Mouse (Mus musculus) limb, embryonic 13.5 days (tissue): ENCODE measurements around the gene Cep63. TPM values are rescaled to one million over a fixed set of nuclear protein-coding genes. Genes with fewer than 3 reads are reported as not detected.

Source experiments
- ATAC-seq: fragments of 200-750 bp; cut with Nextera tagmentation; 2 replicates; pipeline ENCODE4 v1.8.0; 2017; ENCODE audit warnings: low read depth, moderate number of reproducible peaks, moderate TSS enrichment; ENCODE audit not compliant: low FRiP score
- H3K27ac ChIP-seq: fragments of 300-500 bp; sonication (generic); 2 replicates; pipeline ENCODE4 v1.5.1; 2015; ENCODE audit warnings: inconsistent platforms, mild to moderate bottlenecking, moderate library complexity
- H3K27me3 ChIP-seq: fragments of 300-500 bp; sonication (generic); 2 replicates; pipeline ENCODE4 v1.6.1; 2015; ENCODE audit warnings: mild to moderate bottlenecking, inconsistent platforms
- H3K36me3 ChIP-seq: fragments of 300-500 bp; sonication (generic); 2 replicates; pipeline ENCODE4 v1.6.1; 2015; ENCODE audit warnings: inconsistent platforms, mild to moderate bottlenecking, moderate library complexity
- H3K4me1 ChIP-seq: fragments of 300-500 bp; sonication (generic); 2 replicates; pipeline ENCODE4 v1.6.1; 2015; ENCODE audit warnings: inconsistent platforms
- H3K4me2 ChIP-seq: fragments of 300-500 bp; sonication (generic); replicated peaks from 2 replicates; pipeline ENCODE4 v1.6.1; 2015; ENCODE audit warnings: inconsistent platforms, mild to moderate bottlenecking, moderate library complexity
- H3K4me3 ChIP-seq: fragments of 300-500 bp; sonication (generic); 2 replicates; pipeline ENCODE4 v1.5.1; 2015; ENCODE audit warnings: moderate library complexity, mild to moderate bottlenecking, inconsistent platforms
- H3K9ac ChIP-seq: fragments of 300-500 bp; sonication (generic); 2 replicates; pipeline ENCODE4 v1.6.1; 2015; ENCODE audit warnings: mild to moderate bottlenecking, inconsistent platforms
- H3K9me3 ChIP-seq: fragments of 300-500 bp; sonication (generic); 2 replicates; pipeline ENCODE4 v1.6.1; 2016; ENCODE audit warnings: inconsistent platforms
- WGBS: fragments of 180-500 bp; shearing (Covaris S2); methylation state at CpG from one replicate; pipeline ENCODE4 v1.1.7; 2015; 5-methylcytosine and 5-hydroxymethylcytosine counted together
- polyA plus RNA-seq: library from polyadenylated mRNA; unstranded; fragments of >200 nt; fragmentation: Nextera tagmentation; extraction: Ambion mirVana; gene quantifications from 2 replicates; pipeline ENCODE4 v1.2.1, GENCODE M21; 2015

Cep63 gene
- polyA plus RNA-seq, 1 experiment from 2014 or later = 48.2 TPM

DNA sequence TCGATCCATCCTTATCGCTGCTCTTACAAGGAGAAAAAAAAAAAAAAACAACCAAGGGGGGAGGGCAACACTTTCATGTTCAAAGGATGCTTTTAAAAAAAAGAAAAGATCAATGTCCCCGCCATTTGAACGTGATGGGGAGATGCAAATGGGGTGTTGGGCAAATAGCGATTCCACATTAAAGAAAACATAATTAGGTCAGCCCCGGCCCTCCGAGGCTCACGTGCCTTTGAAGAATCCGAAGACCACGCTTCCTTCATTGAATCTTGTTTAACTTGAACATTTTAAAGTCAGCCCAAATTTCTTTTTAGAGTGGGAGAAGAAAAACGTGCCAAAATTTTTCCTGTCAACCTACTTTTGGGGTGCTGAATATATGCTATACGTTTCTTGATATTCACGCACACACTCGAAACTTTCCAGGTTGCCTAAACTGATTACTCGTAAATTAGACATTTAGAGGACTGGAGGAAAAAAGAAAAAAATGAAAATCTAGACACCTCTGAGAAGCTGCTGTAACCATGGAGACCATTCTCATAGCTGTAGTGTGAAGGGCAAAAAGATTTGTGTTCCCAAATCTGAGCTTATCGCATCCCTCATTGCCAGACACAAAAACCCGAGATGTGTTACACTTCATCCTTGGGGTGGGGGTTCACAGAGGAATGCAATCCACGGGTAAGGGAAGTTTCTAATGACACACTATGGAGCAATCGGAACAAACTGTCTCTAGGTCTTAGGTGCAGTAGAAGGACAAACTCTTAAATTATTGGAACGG, 79.9 kb downstream of the Cep63 start:
- ATAC-seq = no peak
- peaks cover 61% of the 10 kb centered on the region for H3K27me3 ChIP-seq
- H3K9me3 ChIP-seq = no peaks in the 10 kb centered on the region
- H3K36me3 ChIP-seq = no peaks in the 10 kb centered on the region
- no peak overlapping the region for H3K4me3 ChIP-seq
- H3K9ac ChIP-seq = no peak overlapping the region
- WGBS = 40% methylated on average over 20 of the region's 20 CpGs
- no peak overlapping the region for H3K27ac ChIP-seq
- no peak overlapping the region for H3K4me2 ChIP-seq
- peaks cover 21% of the 10 kb centered on the region for H3K4me1 ChIP-seq

DNA sequence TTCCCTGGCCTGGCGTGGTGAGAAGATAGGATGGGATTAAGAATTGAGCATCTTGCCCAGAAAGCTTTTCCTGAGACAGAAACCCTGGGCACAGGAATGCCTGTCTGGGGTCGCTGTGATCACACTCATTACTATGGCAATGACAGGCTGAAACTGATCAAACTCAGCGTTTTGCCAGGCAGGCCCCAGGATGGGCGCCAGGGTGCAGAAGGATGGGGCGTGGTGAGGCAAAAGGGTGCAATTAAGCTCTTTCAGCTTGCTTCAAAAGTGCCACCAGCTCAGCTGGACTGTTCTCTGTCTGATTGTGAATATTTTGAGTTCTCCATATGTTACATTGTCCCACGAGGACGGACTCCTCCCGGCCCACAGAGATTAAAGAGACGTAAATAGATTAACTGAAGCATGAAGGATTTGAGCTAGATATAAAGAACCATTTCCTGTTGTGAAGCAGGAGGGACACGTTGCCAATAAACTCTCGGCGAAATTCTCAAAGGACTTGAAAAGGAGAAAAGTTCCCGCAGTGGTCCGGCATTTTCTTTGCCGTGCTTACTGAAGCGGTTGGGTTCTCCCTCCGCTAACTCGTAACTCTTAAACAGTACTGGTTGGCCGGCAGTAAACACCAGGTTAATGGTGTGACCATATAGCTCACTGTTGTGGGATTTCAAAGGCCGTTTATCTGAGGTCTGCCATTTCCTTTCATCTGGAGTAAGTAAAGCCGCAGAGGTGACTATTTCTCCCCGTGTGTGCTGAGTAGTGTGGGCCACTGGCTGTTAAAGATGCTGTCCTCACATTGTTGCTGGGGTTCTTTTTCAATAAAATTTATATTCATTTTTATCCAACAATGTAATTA, 80.7 kb downstream of the Cep63 start:
- ATAC-seq = 0 out of 2 replicates have a peak, but pooled peaks have one; percentile 2
- Histone ChIP-seq H3K27me3 (peaks cover 56% of the 10 kb centered on the region), H3K4me1 (peaks cover 21% of the 10 kb centered on the region), H3K9ac (no peak overlapping the region), H3K4me2 (peak overlapping the region; percentile 74), H3K27ac (no peak overlapping the region), H3K4me3 (peak overlapping the region; percentile 39), H3K9me3 (no peaks in the 10 kb centered on the region), H3K36me3 (no peaks in the 10 kb centered on the region)
- 16% methylated on average over 22 of the region's 22 CpGs for WGBS

DNA sequence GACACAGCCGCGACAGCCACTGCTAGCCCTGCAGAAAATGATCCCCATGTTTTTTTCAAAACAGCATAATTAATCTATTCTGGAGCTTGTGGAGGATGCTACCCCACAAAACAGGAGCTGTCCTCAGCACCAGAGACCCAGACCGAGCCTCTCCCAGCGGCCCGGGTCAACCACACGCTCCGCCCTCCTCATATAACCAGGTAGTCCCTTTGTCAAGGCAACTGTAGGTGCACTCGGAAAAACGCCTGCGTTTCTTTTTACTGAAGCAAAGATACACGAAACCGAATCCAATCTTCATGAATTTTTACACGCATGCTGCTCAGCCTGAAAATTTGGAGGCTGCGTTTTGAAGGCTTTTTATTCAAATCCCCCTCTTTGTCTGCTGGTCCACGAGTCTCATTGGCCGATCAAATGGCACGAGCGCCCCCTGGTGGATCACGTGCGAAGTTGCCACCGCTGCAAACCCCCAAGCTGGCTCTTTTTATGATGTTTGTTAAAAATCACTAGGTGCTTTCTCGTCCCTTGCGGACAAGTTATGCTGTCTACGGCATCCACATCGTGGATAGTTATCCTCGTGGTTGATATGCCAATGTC, 81.5 kb downstream of the Cep63 start:
- Histone ChIP-seq H3K36me3 (no peaks in the 10 kb centered on the region), H3K4me2 (peak overlapping the region; percentile 74), H3K4me3 (peak overlapping the region; percentile 39), H3K9ac (peak overlapping the region; percentile 25; the same call in 1 of the 2 replicates), H3K27me3 (peaks cover 56% of the 10 kb centered on the region), H3K27ac (no peak overlapping the region), H3K9me3 (no peaks in the 10 kb centered on the region), H3K4me1 (peaks cover 21% of the 10 kb centered on the region)
- peak; percentile 51; the same call in 1 of the 2 replicates for ATAC-seq
- WGBS = under 1% methylated on average over 26 of the region's 26 CpGs

DNA sequence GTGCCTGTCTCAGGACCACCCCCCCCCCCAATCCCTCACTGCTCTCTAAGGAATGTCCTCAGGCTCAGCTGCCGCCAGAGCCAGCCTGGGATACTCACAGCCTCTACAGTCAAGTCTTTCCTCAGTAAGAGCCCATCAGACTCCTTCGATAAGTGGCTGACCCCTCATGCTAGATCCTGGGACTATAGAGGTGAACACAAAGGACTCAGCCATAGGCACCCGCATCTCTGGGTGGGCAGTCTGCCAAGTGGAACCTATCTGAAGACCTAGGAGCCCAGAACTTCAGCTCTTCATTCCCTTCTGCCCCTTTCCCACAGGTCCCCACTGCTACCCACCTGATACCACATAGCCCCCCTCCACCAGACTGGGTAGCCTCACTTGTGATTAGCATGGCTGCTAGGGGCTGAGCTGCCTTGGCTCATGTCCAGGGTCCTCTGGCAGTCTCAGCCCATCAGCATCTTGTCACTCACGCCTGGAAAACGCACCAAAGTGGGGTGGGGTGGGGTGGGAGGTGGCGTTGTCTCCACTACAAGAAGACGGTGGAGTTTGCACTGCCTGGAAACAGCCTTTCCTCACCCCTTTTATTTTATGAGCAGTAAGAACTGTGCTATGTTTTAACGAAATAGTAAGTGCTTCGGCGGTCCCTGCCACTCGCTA, 82.1 kb downstream of the Cep63 start:
- H3K9ac ChIP-seq = peak overlapping the region; percentile 25; the same call in 1 of the 2 replicates
- WGBS = 20% methylated on average over 11 of the region's 11 CpGs

DNA sequence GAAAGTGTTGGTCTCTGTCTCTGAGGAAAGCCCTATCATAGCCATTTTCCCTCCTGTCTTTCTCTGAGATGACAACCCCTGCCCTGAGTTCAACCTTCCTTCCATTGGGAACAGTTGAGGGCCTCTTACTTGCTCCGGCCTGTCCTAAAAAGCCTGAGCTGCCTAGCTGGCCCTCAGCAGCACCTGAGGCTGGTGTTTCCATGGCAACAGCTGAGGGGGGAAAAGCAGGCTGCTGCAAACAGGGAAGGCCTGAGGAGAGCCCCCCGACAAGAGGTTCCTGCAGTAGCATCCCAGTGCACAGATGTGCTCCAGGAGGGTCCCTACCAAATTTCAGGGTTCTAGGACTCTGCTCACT, 82.6 kb downstream of the Cep63 start:
- Histone ChIP-seq H3K4me3 (no peak overlapping the region), H3K27ac (no peak overlapping the region), H3K4me1 (peaks cover 21% of the 10 kb centered on the region), H3K9me3 (no peaks in the 10 kb centered on the region), H3K36me3 (no peaks in the 10 kb centered on the region), H3K27me3 (peaks cover 54% of the 10 kb centered on the region), H3K4me2 (no peak overlapping the region; the same call in 1 of the 2 replicates), H3K9ac (no peak overlapping the region)
- 58% methylated on average over 2 of the region's 2 CpGs for WGBS
- no peak for ATAC-seq

More for the DNA sequence above, 82.1 kb downstream of the Cep63 start:
- peaks cover 54% of the 10 kb centered on the region for H3K27me3 ChIP-seq
- H3K4me3 ChIP-seq = peak overlapping the region; percentile 39
- peak overlapping the region; percentile 74 for H3K4me2 ChIP-seq
- H3K36me3 ChIP-seq = no peaks in the 10 kb centered on the region
- no peak overlapping the region for H3K27ac ChIP-seq
- peak; percentile 55 for ATAC-seq
- H3K4me1 ChIP-seq = peaks cover 21% of the 10 kb centered on the region
- H3K9me3 ChIP-seq = no peaks in the 10 kb centered on the region

DNA sequence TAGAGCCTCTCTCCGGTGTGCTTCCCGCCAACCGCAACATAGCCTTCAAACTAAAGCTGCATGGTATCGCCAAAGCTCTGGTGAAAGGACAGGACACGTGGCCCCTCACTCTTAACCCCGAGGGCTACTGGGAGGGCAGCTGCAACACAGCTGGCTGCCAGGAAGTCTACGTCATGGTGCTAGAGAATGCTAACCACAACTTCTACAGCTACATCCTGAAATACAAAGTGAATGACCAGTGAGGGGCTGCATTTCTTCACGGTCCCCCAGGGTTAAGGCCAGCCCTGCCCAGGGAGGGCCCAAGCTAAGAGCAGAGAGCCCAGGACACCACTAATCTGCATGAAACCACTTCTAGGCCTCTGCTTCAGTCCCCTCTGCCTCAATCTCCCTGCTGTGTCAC, 83.8 kb downstream of the Cep63 start:
- no peak overlapping the region for H3K27ac ChIP-seq
- no peaks in the 10 kb centered on the region for H3K36me3 ChIP-seq
- no peak overlapping the region for H3K4me2 ChIP-seq
- ATAC-seq = no peak
- 66% methylated on average over 8 of the region's 8 CpGs for WGBS
- peaks cover 21% of the 10 kb centered on the region for H3K4me1 ChIP-seq
- H3K9ac ChIP-seq = no peak overlapping the region
- peaks cover 47% of the 10 kb centered on the region for H3K27me3 ChIP-seq
- no peak overlapping the region for H3K4me3 ChIP-seq
- no peaks in the 10 kb centered on the region for H3K9me3 ChIP-seq

DNA sequence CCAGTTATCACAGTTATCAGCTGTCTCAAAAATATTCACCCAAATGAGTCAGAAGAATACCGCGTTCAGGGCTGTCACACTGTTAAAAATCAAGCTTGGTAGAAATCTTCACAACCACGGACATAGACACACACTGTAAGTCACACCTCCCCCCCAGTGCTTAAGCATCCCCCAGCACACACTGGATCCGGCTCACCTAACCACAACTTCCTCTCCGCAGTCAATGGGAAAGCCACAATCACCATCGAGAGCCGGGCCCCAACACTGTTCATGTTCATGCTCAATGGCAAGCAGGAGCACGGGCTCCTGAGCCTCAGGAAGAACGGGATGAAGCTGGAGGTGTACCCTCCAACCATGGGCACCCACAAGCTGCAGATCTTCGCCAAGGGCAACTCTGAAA, 84.7 kb downstream of the Cep63 start:
- WGBS = 81% methylated on average over 10 of the region's 10 CpGs
- no peak for ATAC-seq

DNA sequence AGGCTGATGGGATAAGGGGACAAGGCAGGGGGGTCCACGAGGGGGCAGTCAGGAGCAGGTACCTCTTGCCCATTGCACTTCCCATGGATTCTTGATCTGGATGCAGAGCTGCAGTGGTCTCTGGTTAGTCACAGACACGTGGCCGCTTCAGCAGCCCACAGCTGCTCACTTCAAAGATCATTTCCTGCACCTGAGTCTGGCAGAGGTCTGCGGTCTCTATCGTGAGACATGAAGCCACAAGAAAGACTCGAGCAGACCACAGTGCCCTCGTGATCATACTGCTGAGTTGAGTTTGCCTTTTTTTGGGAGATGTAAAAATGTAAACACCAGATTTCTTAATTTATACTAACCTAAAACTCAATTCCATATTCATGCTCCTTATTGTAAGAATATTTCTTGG, 86.6 kb downstream of the Cep63 start:
- peaks cover 8% of the 10 kb centered on the region for H3K4me1 ChIP-seq
- no peak overlapping the region for H3K27ac ChIP-seq
- no peak overlapping the region for H3K4me3 ChIP-seq
- H3K4me2 ChIP-seq = no peak overlapping the region
- no peak for ATAC-seq
- H3K9ac ChIP-seq = no peak overlapping the region
- H3K9me3 ChIP-seq = no peaks in the 10 kb centered on the region
- no peaks in the 10 kb centered on the region for H3K36me3 ChIP-seq
- 55% methylated on average over 7 of the region's 7 CpGs for WGBS
- H3K27me3 ChIP-seq = peaks cover 22% of the 10 kb centered on the region

More for the DNA sequence above, 84.7 kb downstream of the Cep63 start:
- Histone ChIP-seq H3K27me3 (peaks cover 38% of the 10 kb centered on the region), H3K4me2 (no peak overlapping the region), H3K36me3 (no peaks in the 10 kb centered on the region), H3K4me1 (peaks cover 21% of the 10 kb centered on the region), H3K9me3 (no peaks in the 10 kb centered on the region), H3K4me3 (no peak overlapping the region), H3K9ac (no peak overlapping the region), H3K27ac (no peak overlapping the region)

DNA sequence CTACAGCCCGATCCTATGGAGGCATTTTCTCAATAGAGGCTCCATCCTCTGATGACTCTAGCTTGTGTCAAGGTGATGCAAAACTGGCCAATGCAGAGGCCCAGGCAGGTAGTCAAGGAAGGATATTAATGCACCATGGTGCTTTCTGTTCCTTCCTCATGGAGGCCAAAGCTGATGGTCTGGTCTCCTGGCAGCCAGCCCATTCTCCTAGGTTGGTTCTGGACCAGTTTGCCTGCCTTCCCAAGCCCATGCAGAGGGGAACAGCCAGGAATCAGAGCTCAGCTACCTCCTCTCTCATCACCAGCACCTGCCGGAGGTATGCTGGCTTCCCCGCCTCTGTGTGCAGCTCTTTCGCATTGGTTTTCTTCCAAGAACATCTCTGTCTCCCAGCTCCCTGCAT, 89.4 kb downstream of the Cep63 start:
- WGBS = 83% methylated on average over 4 of the region's 4 CpGs
- no peak overlapping the region for H3K4me3 ChIP-seq
- peaks cover under 1% of the 10 kb centered on the region; the same call in 1 of the 2 replicates for H3K4me1 ChIP-seq
- H3K9me3 ChIP-seq = no peaks in the 10 kb centered on the region
- no peaks in the 10 kb centered on the region for H3K36me3 ChIP-seq
- H3K4me2 ChIP-seq = no peak overlapping the region
- no peak overlapping the region for H3K27ac ChIP-seq
- H3K9ac ChIP-seq = no peak overlapping the region
- H3K27me3 ChIP-seq = peaks cover 6% of the 10 kb centered on the region; the same call in 1 of the 2 replicates
- no peak for ATAC-seq
